Mouse (Mus musculus) forebrain, postnatal 0 days (tissue): ENCODE data around the gene Crebzf. TPM values are rescaled to one million over a fixed set of nuclear protein-coding genes. Genes with fewer than 3 reads are reported as not detected.

ENCODE experiments used
- ATAC-seq: fragments of 200-750 bp; cut with Nextera tagmentation; 2 replicates; pipeline ENCODE4 v1.8.0; 2017; ENCODE audit warnings: mild to moderate bottlenecking, moderate library complexity
- DNase-seq: peaks from one replicate; pipeline ENCODE4 v3.0.0-alpha.2; 2015
- H3K27ac ChIP-seq: fragments of 300-500 bp; sonication (generic); 2 replicates; pipeline ENCODE4 v1.5.1; 2014; ENCODE audit warnings: low read depth, mild to moderate bottlenecking, antibody characterized with exemption, low read length, moderate library complexity, mixed read lengths
- H3K27me3 ChIP-seq: fragments of 300-500 bp; sonication (generic); 2 replicates; pipeline ENCODE4 v1.6.1; 2014; ENCODE audit warnings: mild to moderate bottlenecking, low read length, mixed read lengths; ENCODE audit not compliant: insufficient read depth
- H3K36me3 ChIP-seq: fragments of 300-500 bp; sonication (generic); 2 replicates; pipeline ENCODE4 v1.6.1; 2014; ENCODE audit warnings: mild to moderate bottlenecking, moderate library complexity; ENCODE audit not compliant: insufficient read depth
- H3K4me1 ChIP-seq: fragments of 300-500 bp; sonication (generic); 2 replicates; pipeline ENCODE4 v1.6.1; 2014; ENCODE audit warnings: antibody characterized with exemption; ENCODE audit not compliant: insufficient read depth
- H3K4me2 ChIP-seq: fragments of 300-500 bp; sonication (generic); 2 replicates; pipeline ENCODE4 v1.6.1; 2014; ENCODE audit warnings: low read depth, mild to moderate bottlenecking, moderate library complexity
- H3K4me3 ChIP-seq: fragments of 300-500 bp; sonication (generic); 2 replicates; pipeline ENCODE4 v1.5.1; 2014; ENCODE audit warnings: low read depth, low read length, mixed read lengths
- H3K9ac ChIP-seq: fragments of 300-500 bp; sonication (generic); 2 replicates; pipeline ENCODE4 v1.6.1; 2014; ENCODE audit warnings: mild to moderate bottlenecking
- H3K9me3 ChIP-seq: fragments of 300-500 bp; sonication (generic); 2 replicates; pipeline ENCODE4 v1.6.1; 2016; ENCODE audit warnings: low read length
- CTCF ChIP-seq: sonication (generic); IDR thresholded peaks from 2 replicates; pipeline ENCODE4 v1.5.1; 2016; ENCODE audit warnings: antibody characterized with exemption, control low read depth, low read depth
- WGBS: fragments of 180-500 bp; shearing (Covaris S2); extraction: QIAGEN DNeasy Blood & Tissue Kit; methylation state at CpG from one replicate; pipeline ENCODE4 v1.1.7; 2014; 5-methylcytosine and 5-hydroxymethylcytosine counted together
- polyA plus RNA-seq: library from polyadenylated mRNA; unstranded; fragments of >200 nt; fragmentation: Nextera tagmentation; extraction: Ambion mirVana; gene quantifications from 2 replicates; pipeline ENCODE4 v1.2.1, GENCODE M21; 2015
- total RNA-seq: library from RNA; depleted of rRNA; stranded (reverse); fragments of >200 nt; gene quantifications from 2 replicates; pipeline ENCODE4 v1.2.3, GENCODE M21; 2014

The Crebzf gene
- total and polyA plus RNA-seq, 2 experiments from 2014 or later, result 17.0 to 112 TPM

GRCm38 (mm10) chr7:90456845-90457468, 14.4 kb downstream of the Crebzf start, which contains the start of gene Tmem126a:
Tmem126a (minus strand) TSS chr7:90457229.
- peak; percentile 68 for TF ChIP-seq CTCF
- Histone ChIP-seq H3K9me3 (no peaks in the 10 kb centered on the region), H3K27ac (peak within 1 kb of the TSS; percentile 92), H3K4me2 (peak within 1 kb of the TSS; percentile 54), H3K9ac (peak within 1 kb of the TSS; percentile 83), H3K4me3 (peak within 1 kb of the TSS; percentile 83), H3K36me3 (peaks cover 16% of the 10 kb centered on the region), H3K4me1 (no peaks in the 10 kb centered on the region), H3K27me3 (no peaks in the 10 kb centered on the region)
- WGBS, result under 1% methylated on average over 41 of the region's 41 CpGs
- DNase-seq (peak; percentile 90), ATAC-seq (peak; percentile 98)

DNA sequence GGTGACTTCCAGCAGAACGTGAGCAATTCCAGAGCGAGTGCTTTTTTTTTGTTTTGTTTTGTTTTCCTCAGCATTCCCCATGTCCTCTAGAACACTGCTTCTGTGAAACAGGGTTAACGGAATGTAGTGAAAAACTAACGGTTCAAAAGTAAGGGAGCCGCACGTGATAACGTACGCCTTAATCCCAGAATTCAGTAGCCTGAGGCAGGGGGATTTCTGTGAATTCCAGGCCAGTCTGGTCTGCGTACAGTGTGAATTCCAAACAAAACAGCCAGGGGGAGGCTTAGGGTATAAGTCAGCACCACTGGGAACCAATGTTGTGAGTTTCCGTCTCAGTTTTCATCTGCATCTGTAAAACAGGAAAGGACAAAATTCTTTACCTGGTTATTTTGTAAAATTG, 15.0 kb downstream of the Crebzf start:
- peak overlapping the region; percentile 54 for H3K4me2 ChIP-seq
- DNase-seq (no peak), ATAC-seq (peak; percentile 60)
- peak overlapping the region; percentile 83 for H3K4me3 ChIP-seq
- H3K27ac ChIP-seq, result peak overlapping the region; percentile 92
- no peaks in the 10 kb centered on the region for H3K27me3 ChIP-seq
- TF ChIP-seq CTCF, result peak; percentile 6; the same call in 1 of the 2 replicates
- H3K9me3 ChIP-seq, result no peaks in the 10 kb centered on the region
- no peaks in the 10 kb centered on the region for H3K4me1 ChIP-seq
- peak overlapping the region; percentile 83 for H3K9ac ChIP-seq
- peaks cover 13% of the 10 kb centered on the region for H3K36me3 ChIP-seq
- WGBS, result 10% methylated on average over 10 of the region's 10 CpGs

DNA sequence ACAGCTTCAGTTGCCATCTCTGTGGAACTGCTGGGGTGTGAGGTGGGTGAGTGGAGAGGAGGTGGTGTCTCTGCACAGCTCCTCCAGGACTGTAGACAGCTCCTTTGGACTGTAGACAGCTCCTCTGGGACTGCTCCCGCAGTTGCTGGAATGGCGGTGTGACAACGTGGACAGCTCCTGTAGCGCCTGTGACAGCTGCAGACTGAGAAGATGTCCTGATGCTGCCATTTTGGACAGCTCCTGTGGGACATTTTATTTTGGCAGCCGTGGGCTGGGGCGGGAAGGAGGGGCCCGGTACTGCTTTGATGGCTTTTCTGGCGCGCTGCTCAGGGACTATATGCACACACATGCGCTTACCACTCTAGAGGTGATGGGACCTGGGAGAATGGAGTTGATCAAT, 17.8 kb downstream of the Crebzf start:
- DNase-seq (no peak), ATAC-seq (no peak)
- H3K9me3 ChIP-seq, result no peaks in the 10 kb centered on the region
- no peaks in the 10 kb centered on the region for H3K27me3 ChIP-seq
- no peak overlapping the region for H3K9ac ChIP-seq
- H3K4me1 ChIP-seq, result no peaks in the 10 kb centered on the region
- no peaks in the 10 kb centered on the region for H3K36me3 ChIP-seq
- WGBS, result 73% methylated on average over 10 of the region's 10 CpGs
- no peak overlapping the region for H3K4me2 ChIP-seq
- TF ChIP-seq CTCF, result no peak
- no peak overlapping the region for H3K27ac ChIP-seq
- no peak overlapping the region for H3K4me3 ChIP-seq

DNA sequence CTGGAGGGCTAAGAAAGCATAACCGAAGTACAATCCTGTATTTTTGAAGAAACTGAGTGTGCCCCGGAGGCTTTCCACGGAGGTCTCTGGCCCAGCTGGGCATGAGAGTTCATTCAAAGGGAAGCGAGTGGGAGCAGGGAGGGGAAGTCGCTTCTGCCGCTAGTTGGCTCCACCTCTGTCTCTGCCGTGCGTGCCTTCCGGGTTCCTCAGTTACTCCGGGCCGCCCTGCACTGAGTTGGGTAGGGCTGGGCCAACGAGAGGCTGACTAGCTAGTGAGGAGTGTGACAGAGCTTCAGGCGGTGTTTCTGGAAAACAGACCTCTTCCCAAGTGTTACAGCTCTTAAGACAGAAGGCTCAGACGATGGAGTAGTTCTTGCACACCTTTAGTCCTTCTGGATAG, 18.4 kb downstream of the Crebzf start:
- Histone ChIP-seq H3K27me3 (no peaks in the 10 kb centered on the region), H3K4me3 (no peak overlapping the region), H3K4me1 (no peaks in the 10 kb centered on the region), H3K9ac (no peak overlapping the region), H3K27ac (no peak overlapping the region), H3K4me2 (no peak overlapping the region), H3K9me3 (no peaks in the 10 kb centered on the region), H3K36me3 (no peaks in the 10 kb centered on the region)
- 23% methylated on average over 14 of the region's 14 CpGs for WGBS
- DNase-seq (no peak), ATAC-seq (no peak)
- peak; percentile 35; the same call in 1 of the 2 replicates for TF ChIP-seq CTCF

DNA sequence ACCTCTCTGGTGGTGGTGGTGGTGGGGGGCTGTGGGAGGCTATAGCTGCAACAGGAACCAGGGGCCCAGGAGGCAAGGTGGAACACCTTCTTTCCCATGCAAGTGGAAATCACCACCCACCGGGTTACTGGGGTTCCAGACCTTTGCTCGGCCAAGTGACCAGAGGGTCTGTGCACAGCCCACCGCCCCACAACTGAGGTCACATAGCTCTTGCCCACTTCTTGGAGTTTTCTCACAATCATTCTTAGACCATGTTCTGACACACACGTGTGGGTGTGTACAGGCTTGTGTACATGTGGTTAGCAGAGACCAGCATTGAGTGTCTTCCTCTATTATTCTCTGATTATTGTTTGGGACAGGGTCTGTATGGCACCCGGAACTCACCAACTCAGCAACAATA, 18.9 kb downstream of the Crebzf start:
- 96% methylated on average over 5 of the region's 5 CpGs for WGBS
- Histone ChIP-seq H3K4me1 (no peaks in the 10 kb centered on the region), H3K36me3 (no peaks in the 10 kb centered on the region), H3K27ac (no peak overlapping the region), H3K9me3 (no peaks in the 10 kb centered on the region), H3K9ac (no peak overlapping the region), H3K27me3 (no peaks in the 10 kb centered on the region), H3K4me3 (no peak overlapping the region), H3K4me2 (no peak overlapping the region)
- DNase-seq, result no peak
- TF ChIP-seq CTCF, result no peak
- no peak for ATAC-seq

DNA sequence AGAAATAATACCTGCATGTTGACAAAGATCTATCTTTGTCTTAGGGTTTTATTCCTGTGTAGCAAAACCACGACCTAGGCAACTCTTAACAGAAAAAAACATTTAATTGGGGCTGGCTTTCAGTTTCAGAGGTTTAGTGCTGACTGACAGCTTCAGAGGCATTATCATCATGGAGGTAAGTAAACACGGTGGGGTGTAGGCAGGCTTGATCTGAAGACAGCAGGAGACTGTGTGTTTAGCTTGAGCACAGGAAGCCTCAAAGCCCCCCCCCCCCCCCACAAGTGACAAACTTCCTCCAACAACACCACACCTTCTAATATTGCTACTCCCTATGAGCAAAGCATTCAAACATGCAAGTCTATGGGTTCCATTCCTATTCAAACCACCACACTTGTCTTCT, 31.0 kb downstream of the Crebzf start:
- Histone ChIP-seq H3K4me2 (no peak overlapping the region), H3K9ac (no peak overlapping the region), H3K27ac (no peak overlapping the region), H3K4me3 (no peak overlapping the region), H3K9me3 (no peaks in the 10 kb centered on the region), H3K4me1 (peaks cover 7% of the 10 kb centered on the region; the same call in 1 of the 2 replicates), H3K36me3 (peaks cover 8% of the 10 kb centered on the region), H3K27me3 (no peaks in the 10 kb centered on the region)
- no peak for TF ChIP-seq CTCF
- 67% methylated on average over 2 of the region's 2 CpGs for WGBS
- DNase-seq (no peak), ATAC-seq (no peak)

GRCm38 (mm10) chr7:90475793-90476312, 33.3 kb downstream of the Crebzf start, which contains the start of gene Tmem126b:
Tmem126b (minus strand) TSS chr7:90476001.
- peak within 1 kb of the TSS; percentile 92 for H3K27ac ChIP-seq
- H3K27me3 ChIP-seq, result no peaks in the 10 kb centered on the region
- ATAC-seq (peak; percentile 98), DNase-seq (peak; percentile 94)
- H3K9me3 ChIP-seq, result no peaks in the 10 kb centered on the region
- H3K9ac ChIP-seq, result peak within 1 kb of the TSS; percentile 90
- TF ChIP-seq CTCF, result no peak
- no peaks in the 10 kb centered on the region for H3K36me3 ChIP-seq
- peaks cover 7% of the 10 kb centered on the region; the same call in 1 of the 2 replicates for H3K4me1 ChIP-seq
- peak within 1 kb of the TSS; percentile 70 for H3K4me3 ChIP-seq
- under 1% methylated on average over 36 of the region's 36 CpGs for WGBS
- H3K4me2 ChIP-seq, result peak within 1 kb of the TSS; percentile 88
